Mouse (Mus musculus): ENCODE measurements around the gene Sept9.

Gene Sept9

GRCm38 (mm10) chr11:117199282-117200175, at the start of gene Sept9:
Sept9 (plus strand) TSS chr11:117199661.
- in situ Hi-C loops (cut with MboI, MseI): loop anchor here in 1 of 2 experiments (25.0 kb wide), 1 partner anchor 1588 kb away; no protein-coding TSS in a partner anchor

- in situ Hi-C loops (cut with MboI, MseI): no loop called here
These were observed 48.9 kb upstream of the Sept9 start for GRCm38 (mm10) chr11:117150467-117150966.

- in situ Hi-C loops (cut with MboI, MseI): no loop called here
These were observed 48.0 kb upstream of the Sept9 start for GRCm38 (mm10) chr11:117151461-117151860.

GRCm38 (mm10) chr11:117152541-117152940, 46.9 kb upstream of the Sept9 start:
- in situ Hi-C loops (cut with MboI, MseI): no loop called here

- in situ Hi-C loops (cut with MboI, MseI): no loop called here
These were observed 45.9 kb upstream of the Sept9 start for GRCm38 (mm10) chr11:117153553-117153952.

DNA sequence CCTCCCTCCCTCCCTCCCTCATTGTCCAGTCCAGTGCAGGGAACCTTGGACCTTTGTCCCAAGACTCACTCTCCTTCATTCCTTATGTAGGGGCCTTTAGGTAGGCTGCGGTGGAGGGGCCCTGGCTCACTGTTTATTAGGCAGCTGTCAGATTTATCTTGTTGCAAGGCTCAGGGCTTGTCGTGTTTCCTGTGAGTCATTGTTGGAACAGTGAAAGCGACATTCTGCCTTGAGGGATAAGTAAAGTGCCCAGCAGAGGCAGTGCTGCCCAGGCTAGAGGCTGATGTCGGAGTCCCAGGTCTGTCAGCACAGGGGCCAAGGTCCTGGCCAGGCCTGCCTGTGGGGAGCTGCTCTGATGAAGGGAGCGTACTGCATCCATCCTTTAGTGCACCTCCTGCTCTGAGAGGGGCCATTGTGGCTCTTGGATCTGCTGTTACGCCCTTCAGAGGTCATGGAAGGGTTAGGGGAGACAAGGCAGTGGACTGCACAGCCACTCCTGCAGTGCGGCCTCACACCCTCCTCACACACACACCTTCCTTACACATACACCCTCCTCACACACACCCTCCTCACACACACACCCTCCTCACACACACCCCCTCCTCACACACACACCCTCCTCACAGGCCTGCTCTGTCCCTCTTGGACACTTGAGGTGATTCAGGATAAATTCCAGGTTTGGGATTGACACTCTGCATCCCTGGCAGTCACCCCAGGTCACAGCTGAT, 45.2 kb upstream of the Sept9 start:
- in situ Hi-C loops (cut with MboI, MseI): no loop called here

GRCm38 (mm10) chr11:117156725-117157124, 42.7 kb upstream of the Sept9 start:
- in situ Hi-C loops (cut with MboI, MseI): no loop called here

- in situ Hi-C loops (cut with MboI, MseI): no loop called here
These were observed 41.1 kb upstream of the Sept9 start for GRCm38 (mm10) chr11:117158343-117158742.

DNA sequence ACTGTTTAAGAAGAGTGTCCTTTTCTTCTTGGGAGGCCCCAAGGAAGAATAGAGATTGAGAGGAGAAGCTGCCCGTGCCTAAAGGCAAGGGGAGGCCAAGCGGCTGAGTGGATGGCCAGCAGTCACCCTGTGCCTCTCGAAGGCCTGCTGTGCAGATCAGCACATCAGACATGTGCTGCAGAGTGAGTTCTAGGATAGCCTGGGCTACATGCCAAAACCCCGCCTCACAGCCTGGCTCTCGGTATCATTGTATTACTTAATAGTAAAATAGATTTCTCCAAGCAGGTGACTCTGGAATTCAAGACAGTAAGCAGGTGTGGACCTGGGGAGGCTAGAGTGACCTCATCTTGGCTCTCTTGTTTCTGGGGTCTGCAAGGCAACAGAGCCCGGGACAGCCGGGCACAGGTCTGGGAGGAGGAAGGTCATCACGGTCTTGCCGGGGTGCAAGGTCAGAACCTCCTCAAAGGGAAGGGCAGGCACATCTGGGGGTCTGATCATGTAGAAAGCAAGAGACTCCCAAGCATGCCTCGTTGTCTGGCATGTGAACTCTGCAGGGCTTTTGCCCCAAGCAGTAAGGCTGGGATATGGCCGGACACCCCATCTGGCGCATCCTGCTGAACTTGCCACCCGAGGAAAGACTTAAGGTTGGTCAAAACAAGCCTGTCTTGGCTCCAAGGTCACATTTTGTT, 40.1 kb upstream of the Sept9 start:
- in situ Hi-C loops (cut with MboI, MseI): no loop called here

GRCm38 (mm10) chr11:117159946-117160307, 39.5 kb upstream of the Sept9 start:
- in situ Hi-C loops (cut with MboI, MseI): no loop called here

DNA sequence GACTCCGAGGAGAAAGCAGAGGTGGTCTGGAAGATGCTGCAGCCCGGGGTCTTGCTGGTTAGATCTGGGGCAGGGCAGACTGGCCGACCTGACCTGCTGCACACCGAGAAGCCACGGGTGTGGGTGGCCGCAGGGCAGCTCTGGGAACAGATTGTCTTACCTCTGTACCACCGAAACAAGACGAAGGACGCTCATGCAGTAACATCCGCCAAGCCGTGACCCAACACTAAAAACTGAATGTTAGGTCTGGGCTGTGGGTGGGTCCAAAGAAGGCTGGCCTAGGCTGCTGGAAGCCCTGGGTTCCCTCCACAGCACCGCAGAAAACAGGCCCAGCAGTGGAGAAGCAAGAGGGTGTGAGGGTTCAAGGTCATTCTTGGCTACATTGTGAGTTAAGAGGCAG, 38.7 kb upstream of the Sept9 start:
- in situ Hi-C loops (cut with MboI, MseI): no loop called here

GRCm38 (mm10) chr11:117161574-117161973, 37.9 kb upstream of the Sept9 start:
- in situ Hi-C loops (cut with MboI, MseI): no loop called here

GRCm38 (mm10) chr11:117163098-117163497, 36.4 kb upstream of the Sept9 start:
- in situ Hi-C loops (cut with MboI, MseI): no loop called here

- in situ Hi-C loops (cut with MboI, MseI): no loop called here
These were observed 35.7 kb upstream of the Sept9 start for GRCm38 (mm10) chr11:117163771-117164170.

GRCm38 (mm10) chr11:117168278-117169087, 31.0 kb upstream of the Sept9 start:
- in situ Hi-C loops (cut with MboI, MseI): no loop called here

GRCm38 (mm10) chr11:117169088-117169635, 30.3 kb upstream of the Sept9 start:
- in situ Hi-C loops (cut with MboI, MseI): no loop called here

DNA sequence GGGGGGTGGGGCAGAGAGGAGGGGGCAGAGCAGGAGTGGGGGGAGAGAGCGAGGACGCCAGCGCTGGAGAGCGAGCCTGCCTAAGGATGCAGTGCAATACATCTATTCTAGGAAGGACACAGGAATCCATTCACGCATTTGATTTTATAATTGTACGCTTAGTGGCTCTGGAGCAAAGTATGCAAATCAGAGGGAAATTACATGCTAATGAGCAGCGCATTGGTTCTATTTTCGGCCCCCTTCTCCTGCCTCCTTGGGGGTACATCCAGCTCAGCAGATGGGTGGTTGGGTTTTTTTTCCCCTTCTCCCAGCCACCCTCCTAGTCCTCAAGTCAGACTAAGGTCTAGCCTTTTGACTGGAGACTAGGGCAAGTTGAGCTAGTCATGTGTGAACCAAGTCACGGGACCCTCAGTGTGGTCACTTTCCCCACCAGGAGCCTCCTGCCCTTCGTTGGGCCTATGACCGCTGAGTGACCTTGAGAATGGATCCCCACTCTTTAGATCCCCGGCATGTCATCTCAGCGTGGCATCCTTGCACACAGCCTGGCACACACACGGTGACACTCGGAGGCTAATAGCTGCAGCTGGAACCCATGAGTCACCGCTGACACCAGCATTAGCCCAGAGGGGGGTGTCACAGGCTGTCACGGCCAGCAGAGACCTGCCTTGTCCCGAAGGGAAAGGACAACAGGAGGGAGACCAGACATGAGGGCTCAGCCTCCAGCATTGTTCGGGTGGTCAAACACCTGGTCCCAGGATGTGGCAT, 29.5 kb upstream of the Sept9 start:
- in situ Hi-C loops (cut with MboI, MseI): no loop called here

GRCm38 (mm10) chr11:117174098-117174892, 25.2 kb upstream of the Sept9 start:
- in situ Hi-C loops (cut with MboI, MseI): no loop called here

DNA sequence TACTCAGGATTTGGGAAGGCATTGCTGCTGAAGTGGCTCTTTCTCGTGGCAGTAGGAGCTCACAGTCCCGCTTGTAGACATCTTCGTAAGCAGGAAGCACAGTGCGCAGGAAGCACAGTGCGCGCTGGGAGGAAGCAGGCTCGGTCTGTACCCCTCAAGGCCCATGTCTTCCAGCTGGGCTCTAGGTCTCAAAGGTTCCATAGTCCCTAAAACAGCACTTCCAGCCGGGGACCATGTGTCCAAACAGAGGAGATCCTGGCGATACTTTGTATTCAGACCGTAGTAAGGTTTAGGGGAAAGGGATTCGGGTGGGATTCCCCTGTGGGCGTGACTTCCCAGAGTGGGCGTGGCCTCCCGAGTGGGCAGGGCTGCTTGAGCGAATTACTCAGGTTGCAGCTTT, 24.5 kb upstream of the Sept9 start:
- in situ Hi-C loops (cut with MboI, MseI): loop anchor here (5.0 kb wide), 1 partner anchor 98 kb away; no protein-coding TSS in a partner anchor
